Mouse (Mus musculus): ENCODE data around the gene Isy1. TPM values are rescaled to one million over a fixed set of nuclear protein-coding genes. Genes with fewer than 3 reads are reported as not detected.

Gene Isy1
- polyA plus RNA-seq, 1 experiment, result 56.0 TPM

GRCm38 (mm10) chr6:87805448-87805847 is 33.1 kb downstream of the Isy1 start:
- Histone ChIP-seq H3K4me1 (ENCODE audit: control insufficient read depth, insufficient read depth, low read length) (no peaks in the 10 kb centered on the region), H3K27ac (ENCODE audit: insufficient read depth, low read length) (no peak overlapping the region), H3K9me3 (replicated peaks; ENCODE audit: control insufficient read depth, insufficient read depth, low read length, poor library complexity, severe bottlenecking) (no peaks in the 10 kb centered on the region), H3K36me3 (ENCODE audit: control insufficient read depth, insufficient read depth, low read length, poor library complexity, severe bottlenecking) (no peaks in the 10 kb centered on the region), H3K4me3 (ENCODE audit: low read depth, low read length) (no peak overlapping the region), H3K9ac (ENCODE audit: low read depth, poor library complexity, severe bottlenecking) (no peak overlapping the region), H3K27me3 (ENCODE audit: control insufficient read depth, insufficient read depth, low read length, poor library complexity, severe bottlenecking) (no peaks in the 10 kb centered on the region)
- TF ChIP-seq POLR2A (IDR thresholded peaks at IDR 0.05; ENCODE audit: insufficient read depth, low read length) (no peak), CTCF (IDR thresholded peaks at IDR 0.05; ENCODE audit: low read depth, low read length) (no peak), EP300 (IDR thresholded peaks at IDR 0.05; ENCODE audit: insufficient read depth, low read depth, low read length) (no peak)

GRCm38 (mm10) chr6:87804886-87805285 is 33.7 kb downstream of the Isy1 start:
- no peaks in the 10 kb centered on the region for H3K36me3 ChIP-seq (ENCODE audit: control insufficient read depth, insufficient read depth, low read length, poor library complexity, severe bottlenecking)
- TF ChIP-seq CTCF (IDR thresholded peaks at IDR 0.05; ENCODE audit: low read depth, low read length) (no peak), POLR2A (IDR thresholded peaks at IDR 0.05; ENCODE audit: insufficient read depth, low read length) (no peak), EP300 (IDR thresholded peaks at IDR 0.05; ENCODE audit: insufficient read depth, low read depth, low read length) (no peak)
- no peaks in the 10 kb centered on the region for H3K4me1 ChIP-seq (ENCODE audit: control insufficient read depth, insufficient read depth, low read length)
- no peak overlapping the region for H3K27ac ChIP-seq (ENCODE audit: insufficient read depth, low read length)
- no peak overlapping the region for H3K4me3 ChIP-seq (ENCODE audit: low read depth, low read length)
- H3K9me3 ChIP-seq (replicated peaks; ENCODE audit: control insufficient read depth, insufficient read depth, low read length, poor library complexity, severe bottlenecking), result no peaks in the 10 kb centered on the region
- H3K9ac ChIP-seq (ENCODE audit: low read depth, poor library complexity, severe bottlenecking), result no peak overlapping the region
- H3K27me3 ChIP-seq (ENCODE audit: control insufficient read depth, insufficient read depth, low read length, poor library complexity, severe bottlenecking), result no peaks in the 10 kb centered on the region

- no peak overlapping the region for H3K27ac ChIP-seq (ENCODE audit: insufficient read depth, low read length)
- TF ChIP-seq CTCF (IDR thresholded peaks at IDR 0.05; ENCODE audit: low read depth, low read length) (no peak), EP300 (IDR thresholded peaks at IDR 0.05; ENCODE audit: insufficient read depth, low read depth, low read length) (no peak), POLR2A (IDR thresholded peaks at IDR 0.05; ENCODE audit: insufficient read depth, low read length) (no peak)
- no peaks in the 10 kb centered on the region for H3K36me3 ChIP-seq (ENCODE audit: control insufficient read depth, insufficient read depth, low read length, poor library complexity, severe bottlenecking)
- no peaks in the 10 kb centered on the region for H3K9me3 ChIP-seq (replicated peaks; ENCODE audit: control insufficient read depth, insufficient read depth, low read length, poor library complexity, severe bottlenecking)
- H3K27me3 ChIP-seq (ENCODE audit: control insufficient read depth, insufficient read depth, low read length, poor library complexity, severe bottlenecking), result no peaks in the 10 kb centered on the region
- no peaks in the 10 kb centered on the region for H3K4me1 ChIP-seq (ENCODE audit: control insufficient read depth, insufficient read depth, low read length)
- no peak overlapping the region for H3K4me3 ChIP-seq (ENCODE audit: low read depth, low read length)
- H3K9ac ChIP-seq (ENCODE audit: low read depth, poor library complexity, severe bottlenecking), result no peak overlapping the region
Observed at GRCm38 (mm10) chr6:87804036-87804435, 34.6 kb downstream of the Isy1 start.

- TF ChIP-seq POLR2A (IDR thresholded peaks at IDR 0.05; ENCODE audit: insufficient read depth, low read length), result no peak
- no peak for TF ChIP-seq CTCF (IDR thresholded peaks at IDR 0.05; ENCODE audit: low read depth, low read length)
- TF ChIP-seq EP300 (IDR thresholded peaks at IDR 0.05; ENCODE audit: insufficient read depth, low read depth, low read length), result no peak
- H3K4me1 ChIP-seq (ENCODE audit: control insufficient read depth, insufficient read depth, low read length), result no peaks in the 10 kb centered on the region
Observed at GRCm38 (mm10) chr6:87802462-87802861, 36.1 kb downstream of the Isy1 start.

GRCm38 (mm10) chr6:87799576-87799975 is 39.0 kb downstream of the Isy1 start:
- no peaks in the 10 kb centered on the region for H3K9me3 ChIP-seq (replicated peaks; ENCODE audit: control insufficient read depth, insufficient read depth, low read length, poor library complexity, severe bottlenecking)
- H3K9ac ChIP-seq (ENCODE audit: low read depth, poor library complexity, severe bottlenecking), result no peak overlapping the region
- H3K36me3 ChIP-seq (ENCODE audit: control insufficient read depth, insufficient read depth, low read length, poor library complexity, severe bottlenecking), result no peaks in the 10 kb centered on the region
- TF ChIP-seq POLR2A (IDR thresholded peaks at IDR 0.05; ENCODE audit: insufficient read depth, low read length) (no peak), EP300 (IDR thresholded peaks at IDR 0.05; ENCODE audit: insufficient read depth, low read depth, low read length) (no peak), CTCF (IDR thresholded peaks at IDR 0.05; ENCODE audit: low read depth, low read length) (no peak)
- no peaks in the 10 kb centered on the region for H3K27me3 ChIP-seq (ENCODE audit: control insufficient read depth, insufficient read depth, low read length, poor library complexity, severe bottlenecking)
- H3K4me3 ChIP-seq (ENCODE audit: low read depth, low read length), result no peak overlapping the region
- H3K27ac ChIP-seq (ENCODE audit: insufficient read depth, low read length), result no peak overlapping the region
- peaks cover 3% of the 10 kb centered on the region for H3K4me1 ChIP-seq (ENCODE audit: control insufficient read depth, insufficient read depth, low read length)

More at GRCm38 (mm10) chr6:87802462-87802861, 36.1 kb downstream of the Isy1 start:
- Histone ChIP-seq H3K27ac (ENCODE audit: insufficient read depth, low read length) (no peak overlapping the region), H3K9ac (ENCODE audit: low read depth, poor library complexity, severe bottlenecking) (no peak overlapping the region), H3K4me3 (ENCODE audit: low read depth, low read length) (no peak overlapping the region), H3K27me3 (ENCODE audit: control insufficient read depth, insufficient read depth, low read length, poor library complexity, severe bottlenecking) (no peaks in the 10 kb centered on the region), H3K9me3 (replicated peaks; ENCODE audit: control insufficient read depth, insufficient read depth, low read length, poor library complexity, severe bottlenecking) (no peaks in the 10 kb centered on the region), H3K36me3 (ENCODE audit: control insufficient read depth, insufficient read depth, low read length, poor library complexity, severe bottlenecking) (no peaks in the 10 kb centered on the region)

GRCm38 (mm10) chr6:87797321-87797720 is 41.3 kb downstream of the Isy1 start:
- peaks cover 3% of the 10 kb centered on the region for H3K4me1 ChIP-seq (ENCODE audit: control insufficient read depth, insufficient read depth, low read length)
- H3K36me3 ChIP-seq (ENCODE audit: control insufficient read depth, insufficient read depth, low read length, poor library complexity, severe bottlenecking), result no peaks in the 10 kb centered on the region
- no peak overlapping the region for H3K9ac ChIP-seq (ENCODE audit: low read depth, poor library complexity, severe bottlenecking)
- TF ChIP-seq POLR2A (IDR thresholded peaks at IDR 0.05; ENCODE audit: insufficient read depth, low read length) (no peak), EP300 (IDR thresholded peaks at IDR 0.05; ENCODE audit: insufficient read depth, low read depth, low read length) (no peak), CTCF (IDR thresholded peaks at IDR 0.05; ENCODE audit: low read depth, low read length) (no peak)
- H3K27me3 ChIP-seq (ENCODE audit: control insufficient read depth, insufficient read depth, low read length, poor library complexity, severe bottlenecking), result no peaks in the 10 kb centered on the region
- H3K4me3 ChIP-seq (ENCODE audit: low read depth, low read length), result no peak overlapping the region
- H3K27ac ChIP-seq (ENCODE audit: insufficient read depth, low read length), result no peak overlapping the region
- H3K9me3 ChIP-seq (replicated peaks; ENCODE audit: control insufficient read depth, insufficient read depth, low read length, poor library complexity, severe bottlenecking), result no peaks in the 10 kb centered on the region
